Mouse (Mus musculus): ENCODE measurements around the gene Trim46. TPM values are rescaled to one million over a fixed set of nuclear protein-coding genes. Genes with fewer than 3 reads are reported as not detected.
A peak's percentile ranks its signal among the peaks of the same experiment; 100 is the strongest.

Gene Trim46
- 0.79 and 1.9 TPM in 2 replicates for polyA plus RNA-seq (2016; fragmentation: Nextera tagmentation; extraction: Ambion mirVana)

GRCm38 (mm10) chr3:89246261-89247100 lies at the start of gene Trim46:
Trim46 (minus strand) TSS chr3:89246309.
- Histone ChIP-seq H3K9me3 (no peaks in the 10 kb centered on the region), H3K4me1 (peaks cover 60% of the 10 kb centered on the region), H3K4me3 (peak within 1 kb of the TSS; percentile 77), H3K36me3 (peaks cover 24% of the 10 kb centered on the region), H3K27me3 (ENCODE audit: insufficient read depth, poor library complexity, severe bottlenecking) (peaks cover 28% of the 10 kb centered on the region), H3K27ac (peak within 1 kb of the TSS; percentile 92)
- peak; percentile 97 for DNase-seq (ENCODE audit: low spot score)
- WGBS = under 1% methylated on average over 42 of the region's 42 CpGs

DNA sequence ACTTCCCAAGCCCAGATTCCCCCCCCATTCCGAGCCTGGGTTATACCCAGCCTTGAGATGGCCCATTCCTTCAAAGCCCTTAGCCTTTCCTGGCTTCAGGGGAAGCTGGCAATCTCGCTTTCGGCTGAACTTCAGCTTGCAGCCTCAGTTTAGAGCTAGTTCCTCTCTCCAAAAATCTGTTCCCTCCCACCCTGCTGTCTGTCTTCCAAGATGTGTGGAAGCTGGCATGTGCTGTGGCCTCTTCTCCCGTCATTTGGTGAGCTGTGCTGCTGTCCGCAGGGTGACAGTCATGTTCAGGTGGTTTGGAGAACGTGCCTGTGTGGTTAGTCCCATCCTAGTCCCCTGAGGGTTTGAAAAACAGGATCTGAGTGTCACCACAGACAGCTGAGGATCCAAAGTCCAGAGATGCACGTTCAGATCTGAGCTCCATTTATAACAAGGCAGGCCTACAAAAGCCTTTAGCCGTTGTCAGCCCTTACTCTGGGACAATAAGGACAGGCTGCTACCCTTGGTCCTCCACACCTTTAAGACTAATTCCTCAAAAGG lies 49.6 kb upstream of the Trim46 start:
- Histone ChIP-seq H3K36me3 (no peaks in the 10 kb centered on the region), H3K4me1 (peaks cover 15% of the 10 kb centered on the region; the same call in 1 of the 2 replicates), H3K27ac (no peak overlapping the region), H3K27me3 (ENCODE audit: insufficient read depth, poor library complexity, severe bottlenecking) (no peaks in the 10 kb centered on the region), H3K4me3 (no peak overlapping the region), H3K9me3 (no peaks in the 10 kb centered on the region)
- 80% methylated on average over 8 of the region's 8 CpGs for WGBS
- DNase-seq (ENCODE audit: low spot score) = no peak

GRCm38 (mm10) chr3:89294195-89294594 lies 48.1 kb upstream of the Trim46 start:
- H3K4me1 ChIP-seq = peaks cover 11% of the 10 kb centered on the region; the same call in 1 of the 2 replicates
- no peak overlapping the region for H3K27ac ChIP-seq
- 67% methylated on average over 5 of the region's 5 CpGs for WGBS
- no peaks in the 10 kb centered on the region for H3K36me3 ChIP-seq
- H3K9me3 ChIP-seq = no peaks in the 10 kb centered on the region
- H3K4me3 ChIP-seq = no peak overlapping the region
- DNase-seq (ENCODE audit: low spot score) = no peak
- H3K27me3 ChIP-seq (ENCODE audit: insufficient read depth, poor library complexity, severe bottlenecking) = no peaks in the 10 kb centered on the region

DNA sequence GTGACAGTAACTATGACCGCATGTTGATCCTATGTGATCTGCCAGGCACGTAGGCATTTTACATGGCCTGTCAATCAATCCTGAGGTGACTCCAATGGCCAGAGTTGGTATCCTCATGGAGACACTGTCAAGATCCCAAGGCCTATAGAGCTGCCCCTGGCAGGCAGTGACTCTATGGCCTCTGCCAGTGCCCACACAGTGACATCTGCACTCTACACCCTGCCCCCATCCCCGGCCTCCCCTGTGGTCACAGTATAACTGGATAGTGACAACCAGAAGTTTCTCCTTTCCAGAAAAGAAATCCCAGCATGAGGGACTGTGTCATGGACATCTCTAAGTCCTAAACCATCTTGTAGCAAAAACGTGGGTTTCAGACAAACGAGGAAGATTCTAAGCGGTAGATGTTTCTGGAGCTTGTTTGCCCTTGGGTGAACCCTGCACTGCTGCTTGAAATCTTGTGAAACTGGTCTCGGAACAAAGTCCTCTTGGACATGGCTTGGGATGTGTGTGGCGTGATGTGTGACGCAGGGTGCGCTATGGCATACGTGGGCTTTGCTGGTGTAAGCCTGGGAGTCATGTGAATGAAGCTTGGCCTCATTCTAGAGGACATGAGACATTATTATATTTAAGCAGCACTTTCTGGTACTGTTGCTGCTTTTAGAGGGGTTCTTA lies 47.3 kb upstream of the Trim46 start:
- Histone ChIP-seq H3K27ac (no peak overlapping the region), H3K4me1 (peaks cover 19% of the 10 kb centered on the region), H3K27me3 (ENCODE audit: insufficient read depth, poor library complexity, severe bottlenecking) (no peaks in the 10 kb centered on the region), H3K4me3 (no peak overlapping the region), H3K36me3 (no peaks in the 10 kb centered on the region), H3K9me3 (no peaks in the 10 kb centered on the region)
- DNase-seq (ENCODE audit: low spot score) = no peak
- WGBS = 84% methylated on average over 11 of the region's 11 CpGs

- 76% methylated on average over 5 of the region's 5 CpGs for WGBS
- Histone ChIP-seq H3K27me3 (ENCODE audit: insufficient read depth, poor library complexity, severe bottlenecking) (0 out of 2 replicates have a peak, but pooled peaks cover 9% of the 10 kb centered on the region), H3K9me3 (no peaks in the 10 kb centered on the region), H3K36me3 (no peaks in the 10 kb centered on the region), H3K4me1 (peaks cover 29% of the 10 kb centered on the region), H3K4me3 (no peak overlapping the region), H3K27ac (no peak overlapping the region)
- no peak for DNase-seq (ENCODE audit: low spot score)
Measured at GRCm38 (mm10) chr3:89292303-89292702, 46.2 kb upstream of the Trim46 start.

DNA sequence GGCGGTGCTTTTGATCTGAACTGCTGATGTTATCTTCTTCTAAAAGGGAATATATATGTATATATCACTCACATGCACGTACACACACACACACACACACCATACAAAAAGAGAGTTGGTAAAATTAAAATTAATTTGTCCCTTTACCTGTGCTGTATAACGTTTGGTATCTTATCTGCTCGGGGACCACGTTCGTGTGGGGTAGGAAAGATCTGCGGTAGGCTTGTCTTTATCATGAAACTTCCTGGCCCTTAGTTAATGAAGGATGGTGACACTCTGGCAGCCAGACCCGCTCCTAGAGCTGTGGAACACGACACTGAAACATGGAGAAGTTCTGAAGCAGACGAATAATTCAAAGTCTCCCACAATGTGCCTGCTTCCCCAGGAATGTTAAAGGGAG lies 45.8 kb upstream of the Trim46 start:
- no peak for DNase-seq (ENCODE audit: low spot score)
- WGBS = 47% methylated on average over 10 of the region's 10 CpGs
- Histone ChIP-seq H3K36me3 (no peaks in the 10 kb centered on the region), H3K4me1 (peaks cover 29% of the 10 kb centered on the region), H3K27ac (no peak overlapping the region), H3K27me3 (ENCODE audit: insufficient read depth, poor library complexity, severe bottlenecking) (0 out of 2 replicates have a peak, but pooled peaks cover 9% of the 10 kb centered on the region), H3K4me3 (no peak overlapping the region), H3K9me3 (no peaks in the 10 kb centered on the region)

- no peaks in the 10 kb centered on the region for H3K36me3 ChIP-seq
- H3K9me3 ChIP-seq = no peaks in the 10 kb centered on the region
- WGBS = 33% methylated on average over 7 of the region's 7 CpGs
- H3K4me1 ChIP-seq = peaks cover 32% of the 10 kb centered on the region
- H3K27ac ChIP-seq = peak overlapping the region; percentile 37; the same call in 1 of the 2 replicates
- DNase-seq (ENCODE audit: low spot score) = no peak
- H3K27me3 ChIP-seq (ENCODE audit: insufficient read depth, poor library complexity, severe bottlenecking) = 0 out of 2 replicates have a peak, but pooled peaks cover 14% of the 10 kb centered on the region
- no peak overlapping the region for H3K4me3 ChIP-seq
Measured at GRCm38 (mm10) chr3:89288503-89288928, 42.4 kb upstream of the Trim46 start.

- Histone ChIP-seq H3K27me3 (ENCODE audit: insufficient read depth, poor library complexity, severe bottlenecking) (0 out of 2 replicates have a peak, but pooled peaks cover 14% of the 10 kb centered on the region), H3K4me3 (no peak overlapping the region), H3K4me1 (peaks cover 31% of the 10 kb centered on the region), H3K27ac (peak overlapping the region; percentile 29; the same call in 1 of the 2 replicates), H3K36me3 (no peaks in the 10 kb centered on the region), H3K9me3 (no peaks in the 10 kb centered on the region)
- DNase-seq (ENCODE audit: low spot score) = no peak
- WGBS = 54% methylated on average over 5 of the region's 5 CpGs
Measured at GRCm38 (mm10) chr3:89287286-89287685, 41.2 kb upstream of the Trim46 start.

GRCm38 (mm10) chr3:89285526-89285925 lies 39.4 kb upstream of the Trim46 start:
- peaks cover 41% of the 10 kb centered on the region for H3K4me1 ChIP-seq
- H3K9me3 ChIP-seq = no peaks in the 10 kb centered on the region
- H3K36me3 ChIP-seq = no peaks in the 10 kb centered on the region
- no peak overlapping the region for H3K4me3 ChIP-seq
- WGBS = 49% methylated on average over 2 of the region's 2 CpGs
- no peak overlapping the region for H3K27ac ChIP-seq
- 0 out of 2 replicates have a peak, but pooled peaks cover 17% of the 10 kb centered on the region for H3K27me3 ChIP-seq (ENCODE audit: insufficient read depth, poor library complexity, severe bottlenecking)
- no peak for DNase-seq (ENCODE audit: low spot score)

DNA sequence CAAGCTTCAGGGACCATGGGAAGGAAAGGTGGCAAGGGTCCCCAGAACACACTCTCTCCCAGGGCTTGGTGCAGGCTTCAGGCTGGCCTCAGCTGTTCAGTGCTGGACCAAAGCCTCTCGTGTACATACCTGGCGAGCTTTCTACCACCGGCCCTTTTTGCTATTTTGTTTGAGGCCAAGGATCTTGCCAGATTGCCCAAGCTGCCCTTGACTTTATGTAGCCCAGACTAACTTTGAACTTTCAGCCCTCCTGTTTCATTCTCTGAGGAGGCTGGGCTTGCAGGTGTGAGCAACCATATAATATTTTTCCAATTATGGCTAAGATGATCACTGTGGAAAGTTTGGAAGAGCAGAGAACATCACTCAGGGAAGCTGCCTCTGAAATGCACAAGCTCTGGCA lies 38.2 kb upstream of the Trim46 start:
- Histone ChIP-seq H3K36me3 (no peaks in the 10 kb centered on the region), H3K27ac (no peak overlapping the region), H3K27me3 (ENCODE audit: insufficient read depth, poor library complexity, severe bottlenecking) (0 out of 2 replicates have a peak, but pooled peaks cover 21% of the 10 kb centered on the region), H3K4me1 (peaks cover 51% of the 10 kb centered on the region), H3K4me3 (no peak overlapping the region), H3K9me3 (no peaks in the 10 kb centered on the region)
- DNase-seq (ENCODE audit: low spot score) = no peak
- 81% methylated on average over 3 of the region's 3 CpGs for WGBS

DNA sequence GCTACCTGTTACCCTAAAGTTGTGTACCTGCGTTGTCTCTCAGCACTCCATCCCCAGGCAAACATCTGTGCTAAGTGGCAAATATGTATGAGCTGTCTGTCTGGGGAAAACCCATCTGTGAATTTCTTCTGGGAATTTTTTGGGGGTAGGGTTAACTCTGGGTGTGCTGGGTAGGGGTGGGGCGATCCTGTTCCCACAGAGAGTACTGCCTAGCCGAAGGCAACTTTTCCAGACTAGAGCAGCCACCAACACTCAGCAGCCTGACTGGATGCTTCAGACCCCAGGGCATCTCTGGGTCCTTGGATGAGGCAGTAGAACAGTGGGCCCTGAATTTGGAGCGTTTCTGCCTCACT lies 36.2 kb upstream of the Trim46 start:
- Histone ChIP-seq H3K4me1 (peaks cover 51% of the 10 kb centered on the region), H3K27me3 (ENCODE audit: insufficient read depth, poor library complexity, severe bottlenecking) (0 out of 2 replicates have a peak, but pooled peaks cover 13% of the 10 kb centered on the region), H3K9me3 (no peaks in the 10 kb centered on the region), H3K4me3 (peak overlapping the region; percentile 77; the same call in 1 of the 2 replicates), H3K27ac (peak overlapping the region; percentile 92; the same call in 1 of the 2 replicates), H3K36me3 (no peaks in the 10 kb centered on the region)
- no peak for DNase-seq (ENCODE audit: low spot score)
- WGBS = 24% methylated on average over 4 of the region's 4 CpGs

- 11% methylated on average over 20 of the region's 20 CpGs for WGBS
- Histone ChIP-seq H3K9me3 (no peaks in the 10 kb centered on the region), H3K27ac (peak overlapping the region; percentile 92), H3K36me3 (0 out of 2 replicates have a peak, but pooled peaks cover 2% of the 10 kb centered on the region), H3K4me3 (peak overlapping the region; percentile 77), H3K27me3 (ENCODE audit: insufficient read depth, poor library complexity, severe bottlenecking) (0 out of 2 replicates have a peak, but pooled peaks cover 13% of the 10 kb centered on the region), H3K4me1 (peaks cover 57% of the 10 kb centered on the region)
- peak; percentile 89 for DNase-seq (ENCODE audit: low spot score)
Measured at GRCm38 (mm10) chr3:89281579-89282290, 35.6 kb upstream of the Trim46 start.

Measured in heart, embryonic 10.5 days (tissue).